Mouse (Mus musculus) CD8-positive naive resting alpha-beta T cell, adult 2 months (primary cell): ENCODE measurements around the gene Kctd12b.
"Not testable (repeated sequence)": the region's sequence is repeated elsewhere in the genome, so short reads cannot be mapped to it uniquely, and the experiment has no call there.

ENCODE experiments used
- DNase-seq, 2 experiments: peaks; one replicate each; pipeline ENCODE4 v3.0.0; 2022; ENCODE audit warnings: low read depth in 2 of 2, low spot score in 2 of 2

The Kctd12b gene

GRCm38 (mm10) chrX:153695782-153696395, at the start of gene Kctd12b:
Kctd12b (minus strand) TSS chrX:153696391.
- peak; percentile 1 for DNase-seq

GRCm38 (mm10) chrX:153742493-153742892, 46.3 kb upstream of the Kctd12b start:
- no peak for DNase-seq

GRCm38 (mm10) chrX:153735697-153736096, 39.5 kb upstream of the Kctd12b start:
- no peak for DNase-seq

GRCm38 (mm10) chrX:153724400-153724799, 28.2 kb upstream of the Kctd12b start:
- no peak for DNase-seq

- DNase-seq: peak; percentile 17 to 35
Observed at GRCm38 (mm10) chrX:153723110-153723916, 27.1 kb upstream of the Kctd12b start, which contains the start of gene Nbdy. Nbdy (plus strand) TSS chrX:153723590.

GRCm38 (mm10) chrX:153719602-153720001, 23.4 kb upstream of the Kctd12b start:
- DNase-seq: peak in 1 of 2 experiments; percentile 12

GRCm38 (mm10) chrX:153716716-153717115, 20.5 kb upstream of the Kctd12b start:
- DNase-seq: no peak

GRCm38 (mm10) chrX:153707735-153708134, 11.5 kb upstream of the Kctd12b start:
- DNase-seq: no peak

- no peak for DNase-seq
Observed at GRCm38 (mm10) chrX:153700463-153700862, 4.3 kb upstream of the Kctd12b start.

GRCm38 (mm10) chrX:153668233-153668632, 28.0 kb downstream of the Kctd12b start:
- DNase-seq: not testable (repeated sequence)

GRCm38 (mm10) chrX:153664903-153665302, 31.3 kb downstream of the Kctd12b start:
- no peak for DNase-seq

- DNase-seq: no peak
Observed at GRCm38 (mm10) chrX:153656949-153657348, 39.2 kb downstream of the Kctd12b start.

GRCm38 (mm10) chrX:153640615-153641014, 55.6 kb downstream of the Kctd12b start:
- peak in 1 of 2 experiments; percentile 20 for DNase-seq

- no peak for DNase-seq
Observed at GRCm38 (mm10) chrX:153636247-153636646, 59.9 kb downstream of the Kctd12b start.
